Mouse (Mus musculus): ENCODE measurements at regions not wholly inside any gene's neighbourhood (a gene's known extent, or its start where the extent isn't known, plus 50 kb on each side); places are given as distances from the start of the nearest gene placed in this dataset.
A peak's percentile ranks its signal among the peaks of the same experiment; 100 is the strongest.
"Not testable (repeated sequence)": the region's sequence is repeated elsewhere in the genome, so short reads cannot be mapped to it uniquely, and the experiment has no call there.

DNA sequence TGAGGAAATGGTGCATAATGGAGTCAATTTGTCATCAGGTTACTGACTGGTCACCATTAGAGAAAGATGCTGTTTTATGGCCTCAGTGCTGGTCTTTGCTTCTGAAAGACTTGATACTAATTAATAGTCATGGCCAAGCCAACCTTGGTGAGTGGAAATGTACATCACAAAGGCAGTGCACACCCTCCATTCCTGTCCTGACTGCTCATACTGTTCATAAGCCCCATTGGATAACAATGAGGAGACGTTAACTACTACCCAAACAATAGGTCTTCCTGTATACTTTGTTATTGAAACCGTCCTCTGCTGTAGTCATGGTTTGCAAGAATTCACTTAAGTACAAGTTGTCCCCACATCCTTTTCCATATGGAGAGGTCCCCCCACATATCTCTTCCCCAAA, 605.8 kb upstream of the Slc35b3 start:
- no peak for DNase-seq

DNA sequence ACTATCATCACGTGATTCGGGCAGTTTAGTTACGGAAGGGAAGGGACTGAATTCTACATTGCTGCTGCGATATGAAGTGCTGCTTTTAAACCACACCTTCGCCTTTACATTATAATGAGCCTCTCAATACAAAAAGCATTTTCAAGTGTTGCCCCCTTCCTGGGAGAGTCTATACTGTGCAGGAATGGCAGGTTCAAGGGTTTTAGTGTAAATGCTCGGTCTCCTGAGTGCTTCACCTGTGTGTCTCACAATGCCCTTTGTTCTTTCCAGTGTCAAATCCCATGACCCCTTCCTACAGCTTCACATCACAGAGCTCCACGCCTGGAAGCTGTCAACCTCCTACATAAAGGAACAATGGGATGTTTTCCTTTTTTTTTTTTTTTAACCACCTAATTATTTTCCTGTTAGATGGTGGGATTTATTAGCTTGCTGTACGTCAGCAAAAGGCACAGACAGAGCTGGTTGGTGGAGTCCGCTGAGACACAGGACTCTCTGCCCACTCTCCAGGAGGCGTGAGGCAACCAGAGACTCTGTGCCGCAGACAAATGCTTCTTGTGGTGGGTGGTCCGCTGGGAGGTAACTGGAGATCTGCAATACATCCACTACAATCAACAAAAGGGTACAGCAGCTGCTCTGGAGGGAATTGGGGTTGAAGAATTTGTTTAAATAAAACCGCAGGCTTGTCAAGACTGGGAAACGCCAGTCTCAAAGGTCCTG, 577.2 kb upstream of the Slc35b3 start:
- no peak for DNase-seq

DNA sequence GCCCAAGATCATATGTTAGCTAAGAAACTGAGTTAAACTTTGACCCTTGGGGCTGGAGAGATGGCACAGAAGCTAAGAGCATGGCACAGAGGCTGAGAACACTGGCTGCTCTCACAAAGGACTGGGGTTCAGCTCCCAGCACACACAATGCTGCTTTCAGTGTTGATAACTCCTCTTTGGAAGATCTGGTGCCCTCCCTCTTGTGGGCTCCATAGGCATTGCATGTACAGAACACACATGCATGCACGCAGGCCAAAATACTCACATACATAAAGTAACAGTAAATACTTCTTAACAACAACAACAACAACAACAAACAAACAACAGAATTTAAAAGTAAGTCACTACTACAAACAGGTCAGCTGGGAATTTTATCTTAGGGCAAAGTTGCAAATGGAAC, 565.8 kb upstream of the Slc35b3 start:
- DNase-seq: peak; percentile 2

DNA sequence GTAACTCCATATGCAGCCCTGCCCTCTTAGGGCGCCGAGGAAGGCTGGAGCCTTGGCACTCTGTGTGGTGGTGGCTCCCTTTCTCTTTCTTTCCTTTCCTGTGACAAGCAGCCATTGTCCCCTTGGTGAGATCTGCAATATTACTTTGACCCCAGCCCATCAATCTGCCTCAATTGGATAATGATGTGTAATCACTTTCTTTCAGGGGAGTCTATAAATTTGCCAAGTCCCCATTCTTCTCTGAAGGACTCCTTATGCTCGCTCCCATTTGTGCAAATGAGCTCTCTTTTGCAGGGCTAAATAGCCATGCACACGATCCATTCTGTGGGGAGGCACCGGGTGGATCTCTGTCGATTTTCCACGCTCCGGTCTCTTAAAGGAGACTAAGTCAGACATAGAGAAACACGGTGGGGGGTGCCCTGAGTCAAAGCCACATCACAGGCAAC, 563.2 kb upstream of the Slc35b3 start:
- no peak for DNase-seq

DNA sequence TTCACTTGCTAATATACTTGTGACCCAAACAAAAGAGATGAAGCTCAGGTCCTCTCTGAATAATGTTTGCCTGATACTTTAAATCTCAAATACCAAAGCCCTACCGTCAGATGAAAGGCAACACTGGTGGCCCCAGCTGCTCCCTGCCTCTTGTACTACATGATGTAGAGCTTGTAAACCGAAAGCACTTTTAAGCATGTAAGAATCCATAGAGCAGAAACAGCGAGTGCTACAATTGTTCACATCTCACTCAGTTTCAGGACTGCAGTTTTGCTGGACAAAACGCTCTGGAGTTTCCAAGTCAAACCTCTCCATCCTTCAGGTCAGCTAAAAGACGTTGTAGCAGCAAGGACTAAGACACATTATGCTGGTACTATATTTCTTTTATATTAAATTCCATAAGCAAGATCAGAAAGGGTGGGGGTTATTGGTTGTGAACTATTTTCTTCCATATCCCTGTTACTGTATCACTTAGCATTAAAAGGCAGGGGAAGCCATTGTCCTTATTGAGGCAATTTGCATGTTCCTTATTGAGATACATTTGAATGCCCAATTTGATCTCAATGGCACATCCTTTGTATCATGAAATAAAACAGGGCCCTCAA, 562.7 kb upstream of the Slc35b3 start:
- DNase-seq: no peak

DNA sequence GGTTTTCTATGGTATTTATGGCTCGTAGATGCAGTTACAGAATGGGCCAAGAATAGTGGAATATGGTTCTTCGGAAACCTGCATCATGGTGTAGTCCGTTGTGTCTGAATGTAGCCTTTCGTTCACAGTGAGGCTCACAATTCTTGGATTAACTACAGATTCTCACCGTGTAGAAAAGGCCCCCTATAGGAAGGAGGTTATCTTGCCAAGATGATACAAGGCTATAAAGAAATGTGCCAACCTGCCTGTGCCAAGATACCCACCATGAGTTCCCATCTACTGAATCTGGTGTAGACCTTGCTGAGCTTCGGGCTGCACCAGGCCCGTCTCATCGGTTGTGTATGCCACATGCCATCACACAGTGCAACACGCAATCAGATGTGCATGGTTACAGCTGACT, 560.2 kb upstream of the Slc35b3 start:
- no peak for DNase-seq

DNA sequence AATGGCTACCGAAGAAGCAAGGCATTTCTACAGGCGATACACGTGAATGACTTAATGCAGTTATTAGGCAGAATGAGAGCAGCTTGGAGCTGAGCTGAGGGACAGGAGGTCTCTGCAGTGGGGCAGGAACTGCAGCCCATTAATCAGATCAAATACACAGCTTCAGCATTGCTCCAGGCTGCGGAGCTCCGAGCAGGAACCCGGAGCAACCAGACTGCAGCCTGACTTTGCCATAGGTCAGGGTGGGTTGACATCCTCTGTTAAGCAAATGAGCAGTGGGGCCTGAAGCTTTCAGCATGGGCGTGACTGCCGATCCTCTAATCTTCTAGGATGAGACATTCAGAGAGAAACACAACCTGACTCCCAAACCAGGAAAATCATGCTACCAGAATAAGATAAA, 555.4 kb upstream of the Slc35b3 start:
- DNase-seq: no peak

DNA sequence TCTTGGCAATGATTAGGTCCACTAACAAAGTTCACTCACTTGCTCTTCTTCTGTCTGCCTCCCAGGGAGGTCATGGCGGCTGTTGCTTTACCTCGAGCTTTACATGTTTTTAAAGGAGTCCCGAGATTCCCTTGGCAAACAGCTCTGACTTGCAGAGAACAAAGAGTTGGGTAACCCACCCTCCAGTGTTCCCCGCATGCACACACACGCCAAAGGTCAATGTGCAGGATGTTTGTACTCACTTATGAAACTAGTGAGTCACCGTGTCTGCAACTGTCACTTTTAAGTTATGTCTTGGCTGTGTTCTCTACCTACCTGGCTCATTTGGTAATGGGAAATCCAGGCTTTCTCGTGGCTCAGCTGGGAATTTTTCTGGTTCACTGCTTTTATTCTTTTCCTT, 529.1 kb upstream of the Slc35b3 start:
- DNase-seq: no peak

DNA sequence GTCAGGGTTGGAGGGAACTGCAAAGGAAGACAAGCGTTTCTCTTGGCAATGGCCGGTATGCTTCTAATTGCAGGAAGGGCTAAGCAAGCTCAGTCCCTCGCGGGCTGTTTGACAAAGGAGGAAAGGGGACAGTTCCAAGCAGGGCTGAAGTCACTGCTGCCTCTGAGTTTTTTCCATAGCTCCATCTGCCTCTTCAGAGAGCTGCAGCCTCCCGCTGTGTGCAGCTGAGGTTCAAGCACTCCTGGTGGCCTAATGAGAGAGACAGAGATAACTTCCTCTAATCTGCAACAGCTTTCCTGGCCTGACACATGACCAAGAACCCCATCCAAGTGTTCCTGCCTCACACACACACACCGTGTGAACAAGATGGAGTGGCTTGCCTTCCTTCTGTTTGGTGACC, 511.9 kb upstream of the Slc35b3 start:
- DNase-seq: no peak

DNA sequence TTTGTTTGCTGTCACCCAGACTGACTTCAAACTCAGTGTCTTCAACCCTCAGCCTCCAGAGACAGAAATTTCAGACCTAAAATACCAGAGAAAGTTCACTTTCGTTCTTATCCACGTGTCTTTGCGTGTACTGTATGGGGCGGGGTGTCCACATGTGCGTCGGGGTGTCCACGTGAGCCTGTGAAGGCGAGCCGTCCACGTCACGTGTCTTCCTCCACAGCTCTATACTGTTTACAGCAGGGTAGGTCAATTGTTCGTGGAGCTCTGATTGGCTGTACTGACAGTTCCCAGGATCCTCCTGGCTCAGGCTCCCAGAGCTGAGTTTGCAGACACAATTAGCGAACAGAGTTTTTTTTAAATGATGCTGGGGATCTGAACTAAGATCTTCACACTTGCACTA, 481.1 kb upstream of the Slc35b3 start:
- no peak for DNase-seq

DNA sequence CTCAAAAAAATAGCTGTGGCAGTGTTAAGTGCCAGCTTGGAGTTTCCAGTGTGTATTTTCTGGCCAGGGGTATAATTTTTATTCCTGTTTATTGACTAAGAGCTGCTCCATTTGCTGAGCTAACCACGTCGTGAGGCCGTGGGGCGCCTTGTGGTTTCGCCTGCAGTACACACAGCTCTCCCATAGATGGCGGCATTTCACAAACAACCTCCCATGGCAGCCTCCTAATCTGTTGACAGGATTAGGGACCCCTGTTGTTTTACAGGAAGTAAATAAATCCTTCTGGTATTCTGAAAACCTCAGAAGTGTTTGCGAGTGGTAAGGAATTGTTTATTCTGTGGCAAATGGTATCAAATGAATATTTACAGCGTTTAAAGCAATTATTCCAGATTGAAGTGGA, 480.2 kb upstream of the Slc35b3 start:
- DNase-seq: peak; percentile 66

DNA sequence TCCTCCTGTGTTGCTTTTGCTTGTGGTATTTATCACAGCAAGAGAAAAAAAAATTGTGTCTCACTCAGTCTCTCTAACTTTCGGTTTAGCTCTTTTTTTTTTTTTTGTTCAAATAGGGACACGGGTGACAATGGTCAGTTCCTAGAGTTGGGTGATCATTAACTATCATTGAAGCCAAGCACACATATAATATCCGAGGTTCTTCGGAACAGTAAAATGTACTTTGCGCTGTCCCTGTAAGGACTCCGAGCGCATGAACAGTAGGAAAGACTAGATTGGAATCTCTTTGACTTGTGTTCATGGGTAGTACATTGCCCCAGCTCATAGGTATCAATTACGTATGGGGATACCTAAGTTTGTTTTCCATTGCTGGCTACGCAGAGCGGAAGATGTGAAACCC, 479.7 kb upstream of the Slc35b3 start:
- no peak for DNase-seq

DNA sequence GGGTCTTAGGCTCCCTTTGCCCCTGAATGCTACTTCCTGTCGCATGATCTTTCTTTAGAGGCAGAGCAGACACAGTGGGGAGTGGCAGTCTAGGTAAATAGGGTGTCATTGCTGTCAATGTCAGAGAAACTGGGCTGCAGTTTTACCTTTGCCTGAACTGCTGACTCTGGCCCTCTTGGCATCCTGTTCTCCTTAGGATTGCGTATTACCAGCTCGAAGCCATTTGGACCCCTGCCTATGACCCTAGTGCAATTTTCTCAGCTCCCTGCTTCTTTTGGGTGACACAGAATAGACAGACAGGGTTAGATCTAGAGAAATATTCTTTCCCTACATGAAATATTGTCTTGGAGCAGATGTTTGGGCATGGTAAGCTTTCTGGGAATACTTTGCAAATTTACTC, 467.3 kb upstream of the Slc35b3 start:
- no peak for DNase-seq

DNA sequence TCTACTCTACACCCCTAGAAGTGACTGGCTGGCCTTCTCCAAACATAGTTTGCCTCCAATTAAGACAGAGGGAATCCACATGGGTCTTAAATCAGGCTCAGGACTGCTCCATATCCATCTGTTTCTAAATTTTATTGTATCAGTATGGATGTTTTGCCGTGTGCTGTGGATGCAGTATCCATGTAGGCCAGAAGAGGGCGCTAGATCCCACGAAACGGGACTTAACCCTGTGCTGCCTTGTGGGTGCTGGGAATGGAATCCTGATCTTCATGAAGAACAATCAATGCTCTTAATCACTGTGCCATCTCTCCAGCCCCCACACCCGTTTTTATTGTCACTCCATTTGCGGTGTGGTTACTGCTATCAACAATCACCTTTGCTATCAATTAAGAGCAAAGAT, 465.3 kb upstream of the Slc35b3 start:
- no peak for DNase-seq

DNA sequence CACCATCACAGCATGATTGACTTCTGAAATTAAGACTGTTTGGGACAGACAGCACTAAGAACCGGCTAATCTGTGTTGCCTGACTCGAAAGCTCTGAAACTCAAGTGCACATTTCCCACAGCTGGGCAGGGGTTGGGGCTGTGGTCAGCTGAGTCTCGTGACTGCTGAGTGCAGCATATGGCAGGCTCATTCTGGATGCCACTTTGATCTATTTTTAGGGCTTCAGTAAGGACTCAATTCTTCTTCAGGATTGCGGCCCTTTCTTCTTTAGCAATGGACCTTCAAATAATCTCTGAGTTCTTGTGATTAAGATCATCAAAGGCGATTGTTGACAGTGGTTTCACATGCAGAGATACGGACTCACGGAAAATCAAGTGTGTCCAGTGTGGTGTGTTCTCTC, 457.5 kb upstream of the Slc35b3 start:
- no peak for DNase-seq

DNA sequence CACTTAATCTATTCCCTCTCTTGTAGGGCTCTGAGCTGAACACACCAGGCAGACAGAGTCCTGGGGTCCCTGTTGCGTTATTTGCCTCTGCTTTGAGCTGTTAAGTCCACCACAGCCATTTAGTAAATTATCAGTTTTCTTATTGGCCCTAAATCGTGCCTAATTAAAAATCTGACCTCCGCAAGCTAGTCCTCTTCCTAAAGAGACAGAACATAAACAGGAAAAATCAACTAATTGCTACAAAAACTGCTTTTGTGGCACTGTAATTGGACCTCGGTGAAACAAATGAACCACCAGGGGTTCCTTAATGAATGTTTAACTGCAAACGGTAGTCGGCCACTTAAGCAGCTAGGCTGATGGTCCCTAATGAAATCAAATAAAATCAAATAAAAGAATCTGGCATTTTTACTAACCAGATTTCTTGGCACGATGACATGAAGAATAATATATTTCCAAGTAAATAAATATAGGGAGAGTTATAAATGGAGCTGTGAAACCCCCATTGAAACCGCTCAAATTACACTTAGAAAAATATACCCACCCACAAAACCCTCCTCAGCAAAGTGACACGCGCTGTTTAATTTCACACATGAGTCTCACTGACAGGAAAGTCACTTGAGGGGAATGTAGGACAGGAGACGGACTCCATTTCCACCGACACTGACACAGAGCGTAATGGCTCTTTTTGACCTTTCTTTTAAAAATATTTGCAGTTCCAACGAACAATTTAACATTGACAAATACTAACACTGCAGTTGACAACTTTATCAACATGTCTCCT, 451.0 kb upstream of the Slc35b3 start:
- DNase-seq: no peak

DNA sequence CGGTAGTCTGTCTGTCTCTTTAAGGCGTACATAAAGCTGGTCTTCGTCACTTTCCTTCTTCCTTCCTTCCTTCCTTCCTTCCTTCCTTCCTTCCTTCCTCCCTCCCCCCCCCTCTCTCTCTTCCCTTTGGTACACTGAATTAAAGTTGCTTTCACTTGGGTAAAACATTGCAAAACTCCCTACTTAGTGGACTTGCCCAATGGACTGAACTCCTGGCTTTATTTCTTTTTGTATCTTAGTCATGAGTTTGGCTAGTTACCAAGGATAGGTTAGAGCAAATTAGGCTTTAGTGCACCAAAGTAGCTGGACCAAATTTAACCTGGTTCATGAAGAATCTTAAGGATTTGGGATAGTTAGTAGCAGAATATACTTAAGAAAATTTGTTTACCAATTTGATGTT, 431.9 kb upstream of the Slc35b3 start:
- no peak for DNase-seq

DNA sequence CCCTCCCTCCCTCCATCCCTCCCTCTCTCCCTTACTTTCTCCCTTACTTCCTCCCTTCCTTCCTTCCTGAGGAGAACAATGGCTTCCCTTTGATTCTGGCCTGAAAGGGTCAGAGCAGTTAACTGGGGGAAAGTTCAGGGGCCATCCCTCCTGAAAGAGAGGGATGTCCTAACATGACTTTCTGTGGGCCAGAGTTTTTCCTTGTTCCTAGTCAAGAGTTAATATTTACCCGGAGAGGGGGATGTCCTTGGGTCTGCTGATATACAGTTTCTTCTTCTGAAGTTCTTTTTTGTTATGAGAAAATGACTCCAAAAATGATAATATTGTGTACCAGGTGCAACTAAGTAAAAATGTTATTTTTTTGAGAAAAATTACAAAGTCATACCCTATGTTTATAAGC, 431.5 kb upstream of the Slc35b3 start:
- not testable (repeated sequence) for DNase-seq

DNA sequence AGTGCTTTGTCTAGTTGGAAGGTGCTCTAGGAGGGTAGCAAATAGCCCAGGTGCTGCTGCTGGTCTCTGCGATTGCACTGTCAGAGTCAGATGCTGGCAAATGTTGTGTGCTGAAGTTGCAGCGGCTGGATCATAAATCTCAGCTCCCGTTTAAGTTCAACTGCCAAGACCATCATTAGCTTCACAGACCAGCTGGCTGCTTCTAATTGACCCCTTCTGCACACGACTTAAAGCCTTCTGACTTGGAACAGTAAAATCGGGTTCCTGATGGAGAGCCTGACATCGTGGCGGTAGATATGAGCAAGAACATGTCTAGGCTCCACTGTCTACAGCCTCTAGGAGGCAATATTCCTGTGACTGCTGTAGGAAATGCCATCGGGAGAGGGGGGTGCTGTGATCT, 416.0 kb upstream of the Slc35b3 start:
- DNase-seq: no peak

DNA sequence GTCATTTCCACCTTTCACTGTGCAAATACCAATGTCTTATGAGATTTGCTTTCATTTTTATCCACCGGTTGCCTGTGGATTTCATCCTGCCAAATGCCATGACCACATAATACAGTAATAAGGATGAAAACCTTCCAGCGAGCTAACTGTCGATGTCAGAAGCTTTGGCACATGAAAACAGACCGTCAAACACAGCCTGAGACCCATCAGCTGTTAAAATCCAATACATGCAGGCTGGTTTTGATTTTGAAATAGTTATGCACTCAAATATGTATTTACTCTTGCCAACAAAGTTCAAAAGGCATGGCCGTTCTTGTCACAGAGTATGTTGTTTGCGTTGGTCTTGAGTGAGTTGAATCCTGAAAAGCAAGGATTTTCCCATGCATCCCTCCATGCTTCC, 415.6 kb upstream of the Slc35b3 start:
- no peak for DNase-seq

DNA sequence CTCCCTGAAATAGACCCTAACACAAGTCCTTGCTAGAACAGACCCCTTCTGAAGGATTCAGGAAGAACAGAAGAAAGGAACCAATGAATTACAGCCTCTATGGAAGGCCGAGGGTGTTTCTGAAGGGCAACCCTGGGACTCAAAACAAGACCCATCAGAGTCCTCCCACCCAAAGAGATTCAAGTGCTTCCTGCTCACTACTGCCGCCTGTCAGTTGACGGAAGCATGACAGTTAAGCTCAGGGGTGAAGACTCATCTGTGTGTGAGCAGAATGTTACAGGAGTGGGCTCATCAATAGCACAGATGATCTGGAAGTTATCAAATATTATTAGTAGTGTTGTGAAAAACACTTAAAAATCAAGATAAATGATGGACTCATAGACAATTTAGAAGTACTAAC, 411.9 kb upstream of the Slc35b3 start:
- DNase-seq: no peak

DNA sequence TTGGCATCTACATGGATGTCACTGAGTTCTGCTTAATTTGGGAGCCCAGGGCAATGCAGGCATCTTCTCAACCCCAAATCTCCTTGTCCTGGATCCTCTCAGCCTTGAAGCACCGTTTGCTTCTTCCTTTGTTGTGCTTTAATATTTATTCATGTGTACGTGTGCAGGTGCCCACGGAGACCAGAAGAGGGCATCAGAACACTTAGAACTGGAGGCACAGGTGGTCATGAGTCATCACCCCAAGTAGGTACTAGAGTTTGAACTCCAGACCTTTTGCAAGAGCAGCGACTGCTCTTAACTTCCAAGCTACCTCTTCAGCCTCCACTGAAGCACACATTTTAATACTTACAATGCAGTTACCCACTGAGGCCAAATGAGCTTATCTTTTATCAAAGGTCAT, 403.0 kb upstream of the Slc35b3 start:
- no peak for DNase-seq

DNA sequence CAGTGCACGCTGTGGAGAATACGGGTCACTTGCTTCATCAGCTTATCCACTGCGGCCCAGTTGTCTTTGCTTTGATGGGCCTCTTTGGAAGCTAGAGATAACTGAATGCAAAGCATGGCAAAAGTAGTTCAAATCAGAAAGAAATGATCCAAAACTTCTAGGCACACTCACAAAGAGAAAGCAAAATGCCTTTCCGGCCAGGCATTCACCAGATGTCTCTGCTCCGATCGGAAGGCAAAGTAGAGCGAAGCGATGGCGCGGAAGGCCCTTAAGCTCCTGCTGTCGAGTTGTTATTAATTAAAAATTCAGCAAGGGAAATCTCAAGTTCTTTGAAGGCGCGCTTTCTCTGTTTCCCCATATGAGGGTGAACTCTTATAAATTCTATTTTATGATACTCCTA, 401.9 kb upstream of the Slc35b3 start:
- DNase-seq: no peak

DNA sequence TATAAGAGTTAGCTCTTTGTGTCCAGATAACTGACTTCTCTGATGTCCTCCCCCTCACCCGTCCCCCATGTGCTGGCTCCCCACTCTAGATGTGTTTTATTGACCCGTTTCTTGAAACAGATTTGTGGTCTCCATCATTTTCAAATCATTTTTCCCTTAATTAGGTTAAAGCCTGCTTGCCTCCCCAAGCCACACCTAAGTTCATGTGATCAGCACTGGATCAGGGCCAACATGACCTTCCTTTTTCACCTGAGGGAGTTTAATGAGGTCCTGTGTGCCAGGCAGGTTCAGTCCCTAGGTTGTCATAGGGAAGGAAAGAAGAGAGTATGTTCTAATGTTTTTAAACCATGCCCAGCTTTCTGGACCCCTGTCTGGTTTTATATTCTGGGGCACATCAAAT, 390.9 kb upstream of the Slc35b3 start:
- no peak for DNase-seq

All from lung, postnatal 14 days (tissue).